Mouse (Mus musculus) midbrain, embryonic 13.5 days (tissue): ENCODE results near the gene Foxp4. TPM values are rescaled to one million over a fixed set of nuclear protein-coding genes. Genes with fewer than 3 reads are reported as not detected.
A peak's percentile ranks its signal among the peaks of the same experiment; 100 is the strongest.

ENCODE experiments used
- ATAC-seq: fragments of 200-750 bp; cut with Nextera tagmentation; 2 replicates; pipeline ENCODE4 v1.8.0; 2017; ENCODE audit warnings: mild to moderate bottlenecking, moderate TSS enrichment, moderate library complexity
- H3K27ac ChIP-seq: fragments of 300-500 bp; sonication (generic); 2 replicates; pipeline ENCODE4 v1.5.1; 2015; ENCODE audit warnings: inconsistent platforms, mild to moderate bottlenecking, moderate library complexity
- H3K27me3 ChIP-seq: fragments of 300-500 bp; sonication (generic); 2 replicates; pipeline ENCODE4 v1.6.1; 2015; ENCODE audit warnings: mild to moderate bottlenecking, inconsistent platforms
- H3K36me3 ChIP-seq: fragments of 300-500 bp; sonication (generic); 2 replicates; pipeline ENCODE4 v1.6.1; 2015; ENCODE audit warnings: mild to moderate bottlenecking, inconsistent platforms
- H3K4me1 ChIP-seq: fragments of 300-500 bp; sonication (generic); replicated peaks from 2 replicates; pipeline ENCODE4 v1.6.1; 2015; ENCODE audit warnings: inconsistent platforms
- H3K4me2 ChIP-seq: fragments of 300-500 bp; sonication (generic); replicated peaks from 2 replicates; pipeline ENCODE4 v1.6.1; 2015; ENCODE audit warnings: moderate library complexity, mild to moderate bottlenecking, inconsistent platforms
- H3K4me3 ChIP-seq: fragments of 300-500 bp; sonication (generic); replicated peaks from 2 replicates; pipeline ENCODE4 v1.5.1; 2015; ENCODE audit warnings: mild to moderate bottlenecking, inconsistent platforms
- H3K9ac ChIP-seq: fragments of 300-500 bp; sonication (generic); replicated peaks from 2 replicates; pipeline ENCODE4 v1.6.1; 2015; ENCODE audit warnings: mild to moderate bottlenecking, inconsistent platforms
- H3K9me3 ChIP-seq: fragments of 300-500 bp; sonication (generic); 2 replicates; pipeline ENCODE4 v1.6.1; 2016; ENCODE audit warnings: mild to moderate bottlenecking, inconsistent platforms
- WGBS: fragments of 180-500 bp; shearing (Covaris S2); methylation state at CpG from one replicate; pipeline ENCODE4 v1.1.7; 2015; 5-methylcytosine and 5-hydroxymethylcytosine counted together
- polyA plus RNA-seq: library from polyadenylated mRNA; unstranded; fragments of >200 nt; fragmentation: Nextera tagmentation; extraction: Ambion mirVana; gene quantifications from 2 replicates; pipeline ENCODE4 v1.2.1, GENCODE M21; 2015

Gene Foxp4
- polyA plus RNA-seq: 16.0 and 25.2 TPM in 2 replicates

- H3K4me1 ChIP-seq: peaks cover 57% of the 10 kb centered on the region
- H3K9ac ChIP-seq: peak within 1 kb of the TSS; percentile 94
- ATAC-seq: peak; percentile 83
- peak within 1 kb of the TSS; percentile 94 for H3K27ac ChIP-seq
- WGBS: under 1% methylated on average over 89 of the region's 91 CpGs
- peaks cover 5% of the 10 kb centered on the region; the same call in 1 of the 2 replicates for H3K27me3 ChIP-seq
- H3K36me3 ChIP-seq: no peaks in the 10 kb centered on the region
- H3K4me3 ChIP-seq: peak within 1 kb of the TSS; percentile 86
- H3K4me2 ChIP-seq: peak within 1 kb of the TSS; percentile 93
- no peaks in the 10 kb centered on the region for H3K9me3 ChIP-seq
These were observed at the start of gene Foxp4 for GRCm38 (mm10) chr17:47924383-47925339. TSS of gene Foxp4 (minus strand) at chr17:47924645.

- Histone ChIP-seq H3K27ac (no peak overlapping the region), H3K4me2 (peak overlapping the region; percentile 74), H3K9me3 (no peaks in the 10 kb centered on the region), H3K36me3 (no peaks in the 10 kb centered on the region), H3K27me3 (peaks cover 38% of the 10 kb centered on the region; the same call in 1 of the 2 replicates), H3K9ac (peak overlapping the region; percentile 59), H3K4me3 (peak overlapping the region; percentile 38), H3K4me1 (peaks cover 39% of the 10 kb centered on the region)
- peak; percentile 66 for ATAC-seq
- WGBS: 2% methylated on average over 61 of the region's 61 CpGs
These were observed 49.4 kb upstream of the Foxp4 start for GRCm38 (mm10) chr17:47973563-47974472.

GRCm38 (mm10) chr17:47965885-47966505 lies 41.5 kb upstream of the Foxp4 start:
- H3K4me1 ChIP-seq: no peaks in the 10 kb centered on the region
- H3K9me3 ChIP-seq: no peaks in the 10 kb centered on the region; the same call in 1 of the 2 replicates
- no peak overlapping the region for H3K27ac ChIP-seq
- no peak overlapping the region for H3K4me2 ChIP-seq
- no peak overlapping the region for H3K9ac ChIP-seq
- H3K27me3 ChIP-seq: no peaks in the 10 kb centered on the region
- no peaks in the 10 kb centered on the region for H3K36me3 ChIP-seq
- 51% methylated on average over 6 of the region's 12 CpGs for WGBS
- H3K4me3 ChIP-seq: no peak overlapping the region
- ATAC-seq: peak; percentile 48; the same call in 1 of the 2 replicates

- H3K4me3 ChIP-seq: no peak overlapping the region
- peaks cover 9% of the 10 kb centered on the region for H3K27me3 ChIP-seq
- H3K4me1 ChIP-seq: peaks cover 2% of the 10 kb centered on the region
- H3K9ac ChIP-seq: no peak overlapping the region
- ATAC-seq: no peak
- H3K4me2 ChIP-seq: no peak overlapping the region
- no peaks in the 10 kb centered on the region for H3K9me3 ChIP-seq
- no peaks in the 10 kb centered on the region for H3K36me3 ChIP-seq
- WGBS: 63% methylated on average over 10 of the region's 10 CpGs
- H3K27ac ChIP-seq: no peak overlapping the region
These were observed 33.8 kb upstream of the Foxp4 start for GRCm38 (mm10) chr17:47958046-47958790.

GRCm38 (mm10) chr17:47956486-47956885 lies 32.0 kb upstream of the Foxp4 start:
- Histone ChIP-seq H3K27me3 (peaks cover 13% of the 10 kb centered on the region), H3K4me2 (no peak overlapping the region), H3K4me1 (peaks cover 19% of the 10 kb centered on the region), H3K4me3 (no peak overlapping the region), H3K9ac (no peak overlapping the region), H3K9me3 (no peaks in the 10 kb centered on the region), H3K36me3 (no peaks in the 10 kb centered on the region), H3K27ac (no peak overlapping the region)
- no peak for ATAC-seq
- WGBS: 99% methylated on average over 8 of the region's 8 CpGs

GRCm38 (mm10) chr17:47955054-47955741 lies 30.8 kb upstream of the Foxp4 start:
- no peak for ATAC-seq
- Histone ChIP-seq H3K9me3 (no peaks in the 10 kb centered on the region), H3K36me3 (no peaks in the 10 kb centered on the region), H3K9ac (no peak overlapping the region), H3K4me2 (no peak overlapping the region), H3K4me3 (no peak overlapping the region), H3K4me1 (peaks cover 30% of the 10 kb centered on the region), H3K27ac (no peak overlapping the region), H3K27me3 (peaks cover 13% of the 10 kb centered on the region)
- WGBS: 56% methylated on average over 12 of the region's 12 CpGs

- no peak overlapping the region; the same call in 1 of the 2 replicates for H3K27ac ChIP-seq
- H3K4me2 ChIP-seq: no peak overlapping the region
- WGBS: 23% methylated on average over 5 of the region's 5 CpGs
These were observed 28.8 kb upstream of the Foxp4 start for GRCm38 (mm10) chr17:47953231-47953630.

GRCm38 (mm10) chr17:47952368-47953081 lies 28.1 kb upstream of the Foxp4 start:
- Histone ChIP-seq H3K27ac (peak overlapping the region; percentile 65), H3K9ac (0 out of 2 replicates have a peak overlapping the region, but pooled peaks have one; percentile 30), H3K36me3 (no peaks in the 10 kb centered on the region), H3K27me3 (peaks cover 13% of the 10 kb centered on the region), H3K4me2 (no peak overlapping the region), H3K9me3 (no peaks in the 10 kb centered on the region), H3K4me1 (peaks cover 30% of the 10 kb centered on the region), H3K4me3 (no peak overlapping the region)
- WGBS: 24% methylated on average over 12 of the region's 12 CpGs
- ATAC-seq: peak; percentile 59

More at GRCm38 (mm10) chr17:47953231-47953630, 28.8 kb upstream of the Foxp4 start:
- H3K9me3 ChIP-seq: no peaks in the 10 kb centered on the region
- H3K27me3 ChIP-seq: peaks cover 13% of the 10 kb centered on the region
- no peaks in the 10 kb centered on the region for H3K36me3 ChIP-seq
- H3K4me3 ChIP-seq: no peak overlapping the region
- ATAC-seq: no peak
- no peak overlapping the region for H3K9ac ChIP-seq
- peaks cover 30% of the 10 kb centered on the region for H3K4me1 ChIP-seq

GRCm38 (mm10) chr17:47951452-47951851 lies 27.0 kb upstream of the Foxp4 start:
- ATAC-seq: peak; percentile 60
- Histone ChIP-seq H3K9me3 (no peaks in the 10 kb centered on the region), H3K4me1 (peaks cover 41% of the 10 kb centered on the region), H3K36me3 (no peaks in the 10 kb centered on the region), H3K4me3 (no peak overlapping the region), H3K27me3 (peaks cover 13% of the 10 kb centered on the region), H3K9ac (no peak overlapping the region), H3K27ac (peak overlapping the region; percentile 65), H3K4me2 (peak overlapping the region; percentile 31)
- WGBS: 10% methylated on average over 13 of the region's 13 CpGs

GRCm38 (mm10) chr17:47950831-47951230 lies 26.4 kb upstream of the Foxp4 start:
- Histone ChIP-seq H3K9ac (no peak overlapping the region), H3K27me3 (peaks cover 13% of the 10 kb centered on the region), H3K4me1 (peaks cover 43% of the 10 kb centered on the region), H3K36me3 (no peaks in the 10 kb centered on the region), H3K27ac (peak overlapping the region; percentile 45; the same call in 1 of the 2 replicates), H3K4me2 (peak overlapping the region; percentile 31; the same call in 1 of the 2 replicates), H3K4me3 (no peak overlapping the region), H3K9me3 (no peaks in the 10 kb centered on the region)
- WGBS: 71% methylated on average over 5 of the region's 5 CpGs
- ATAC-seq: no peak
